Mouse (Mus musculus) midbrain, embryonic 11.5 days (tissue): ENCODE results near the gene Smr3a. TPM values are rescaled to one million over a fixed set of nuclear protein-coding genes. Genes with fewer than 3 reads are reported as not detected.

Experiments
- ATAC-seq: fragments of 200-750 bp; cut with Nextera tagmentation; 2 replicates; pipeline ENCODE4 v1.8.0; 2017; ENCODE audit warnings: moderate TSS enrichment, moderate library complexity; ENCODE audit not compliant: low FRiP score
- DNase-seq: peaks from one replicate; pipeline ENCODE4 v3.0.0; 2015; ENCODE audit warnings: low spot score; ENCODE audit errors: missing footprints
- H3K27ac ChIP-seq: fragments of 300-500 bp; sonication (generic); 2 replicates; pipeline ENCODE4 v1.5.1; 2014; ENCODE audit warnings: low read depth, low read length
- H3K27me3 ChIP-seq: fragments of 300-500 bp; sonication (generic); 2 replicates; pipeline ENCODE4 v1.6.1; 2014; ENCODE audit warnings: mild to moderate bottlenecking, low read length, moderate library complexity, mixed read lengths; ENCODE audit not compliant: control insufficient read depth, insufficient read depth
- H3K36me3 ChIP-seq: fragments of 300-500 bp; sonication (generic); 2 replicates; pipeline ENCODE4 v1.6.1; 2014; ENCODE audit warnings: mild to moderate bottlenecking, low read length, moderate library complexity, mixed read lengths; ENCODE audit not compliant: control insufficient read depth, insufficient read depth
- H3K4me1 ChIP-seq: fragments of 300-500 bp; sonication (generic); 2 replicates; pipeline ENCODE4 v1.6.1; 2014; ENCODE audit warnings: low read length; ENCODE audit not compliant: control insufficient read depth, insufficient read depth
- H3K4me2 ChIP-seq: fragments of 300-500 bp; sonication (generic); 2 replicates; pipeline ENCODE4 v1.6.1; 2014; ENCODE audit warnings: mild to moderate bottlenecking, moderate library complexity
- H3K4me3 ChIP-seq: fragments of 300-500 bp; sonication (generic); 2 replicates; pipeline ENCODE4 v1.5.1; 2014; ENCODE audit warnings: low read depth, low read length
- H3K9ac ChIP-seq: fragments of 300-500 bp; sonication (generic); 2 replicates; pipeline ENCODE4 v1.6.1; 2014; ENCODE audit warnings: low read length
- H3K9me3 ChIP-seq: fragments of 300-500 bp; sonication (generic); 2 replicates; pipeline ENCODE4 v1.6.1; 2016; ENCODE audit warnings: low read length; ENCODE audit not compliant: control insufficient read depth
- WGBS: fragments of 180-500 bp; shearing (Covaris S2); extraction: QIAGEN DNeasy Blood & Tissue Kit; methylation state at CpG from one replicate; pipeline ENCODE4 v1.1.7; 2014; 5-methylcytosine and 5-hydroxymethylcytosine counted together
- polyA plus RNA-seq: library from polyadenylated mRNA; unstranded; fragments of >200 nt; fragmentation: Nextera tagmentation; extraction: Ambion mirVana; gene quantifications from 2 replicates; pipeline ENCODE4 v1.2.1, GENCODE M21; 2014

Smr3a gene
- not detected in 2 replicates for polyA plus RNA-seq

DNA sequence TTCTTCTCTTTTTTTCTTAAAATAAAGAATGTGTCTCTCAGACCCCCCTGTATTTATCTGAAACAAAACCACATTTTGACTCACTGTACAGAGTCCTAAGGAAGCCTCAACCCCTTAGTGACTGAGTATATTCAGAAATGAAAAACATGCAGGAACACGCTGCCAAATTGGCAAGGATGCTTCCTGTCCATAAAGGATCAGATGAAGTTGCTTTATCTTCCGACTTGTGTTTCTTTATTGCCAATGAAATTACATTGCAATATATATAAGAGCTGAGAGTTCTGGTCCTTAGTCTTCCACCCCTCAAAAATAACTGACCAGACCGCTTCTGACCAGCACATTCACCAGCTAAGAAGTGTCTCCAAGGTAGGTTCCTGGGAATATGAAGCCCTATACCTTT is at the start of gene Smr3a:
Gene Smr3a (plus strand): TSS at position 301 of the 400 bp plus-strand sequence.
- DNase-seq (no peak), ATAC-seq (no peak)
- Histone ChIP-seq H3K4me1 (no peaks in the 10 kb centered on the region), H3K4me3 (no peak within 1 kb of the TSS), H3K9ac (no peak within 1 kb of the TSS), H3K36me3 (no peaks in the 10 kb centered on the region), H3K9me3 (no peaks in the 10 kb centered on the region), H3K27ac (no peak within 1 kb of the TSS), H3K27me3 (no peaks in the 10 kb centered on the region), H3K4me2 (no peak within 1 kb of the TSS)
- WGBS: 84% methylated on average over 3 of the region's 3 CpGs

DNA sequence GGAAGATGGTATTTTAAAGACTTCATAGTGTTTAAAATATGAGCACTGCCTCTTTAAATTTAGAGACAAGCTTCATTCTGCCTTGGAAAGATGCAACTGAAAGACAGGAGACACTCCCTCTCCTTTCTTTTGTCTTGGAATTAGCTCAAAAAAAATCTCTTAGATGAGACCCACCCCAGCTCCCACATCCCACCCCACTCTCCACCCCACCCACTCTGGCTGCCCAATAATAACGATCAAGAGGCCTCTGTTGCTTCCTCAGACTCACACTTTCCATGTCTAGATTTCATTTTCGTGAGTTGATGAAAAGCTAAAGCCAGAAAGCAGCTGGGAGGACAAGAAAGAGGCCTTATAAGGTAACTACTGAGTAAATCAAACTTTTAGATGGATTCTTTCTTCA is 33.1 kb upstream of the Smr3a start, which contains the start of the genes 2310003L06Rik and Gm28434:
Gene 2310003L06Rik (plus strand): TSS at position 259 of the 400 bp plus-strand sequence.
Gene Gm28434 (plus strand): TSS at position 317 of the 400 bp plus-strand sequence.
- no peak within 1 kb of the TSS for H3K27ac ChIP-seq
- no peaks in the 10 kb centered on the region for H3K36me3 ChIP-seq
- H3K27me3 ChIP-seq: no peaks in the 10 kb centered on the region
- H3K9ac ChIP-seq: no peak within 1 kb of the TSS
- H3K4me2 ChIP-seq: no peak within 1 kb of the TSS
- no peaks in the 10 kb centered on the region for H3K4me1 ChIP-seq
- DNase-seq (no peak), ATAC-seq (no peak)
- no peaks in the 10 kb centered on the region for H3K9me3 ChIP-seq
- H3K4me3 ChIP-seq: no peak within 1 kb of the TSS
- 58% methylated on average over 2 of the region's 2 CpGs for WGBS

DNA sequence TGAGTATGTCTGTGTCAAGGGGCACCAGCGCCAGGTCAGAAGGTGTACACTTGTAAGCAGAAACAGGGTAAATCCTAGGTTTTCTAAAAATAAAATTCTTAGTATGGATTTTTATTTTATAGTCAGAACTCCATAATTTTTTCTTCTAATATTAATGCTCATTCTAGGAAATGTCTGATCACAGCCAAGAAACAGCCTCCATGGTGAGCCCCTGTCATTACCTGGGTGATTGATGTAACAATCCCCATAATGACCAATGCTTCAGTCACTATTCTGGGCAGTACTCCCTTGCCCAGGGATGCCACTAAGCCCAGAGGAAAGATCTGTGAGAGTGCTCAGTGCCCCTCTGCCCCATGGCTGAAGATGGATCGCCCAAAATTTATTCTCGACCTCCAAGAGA is 23.2 kb upstream of the Smr3a start, which contains the start of gene Cabs1:
Gene Cabs1 (plus strand): TSS at position 301 of the 400 bp plus-strand sequence.
- ATAC-seq: no peak
- no peak within 1 kb of the TSS for H3K4me3 ChIP-seq
- H3K4me2 ChIP-seq: no peak within 1 kb of the TSS
- WGBS: 93% methylated on average over 3 of the region's 3 CpGs
- no peak within 1 kb of the TSS for H3K9ac ChIP-seq
- H3K4me1 ChIP-seq: no peaks in the 10 kb centered on the region
- no peaks in the 10 kb centered on the region for H3K9me3 ChIP-seq
- no peaks in the 10 kb centered on the region for H3K27me3 ChIP-seq
- H3K27ac ChIP-seq: no peak within 1 kb of the TSS
- no peak for DNase-seq
- no peaks in the 10 kb centered on the region for H3K36me3 ChIP-seq

DNA sequence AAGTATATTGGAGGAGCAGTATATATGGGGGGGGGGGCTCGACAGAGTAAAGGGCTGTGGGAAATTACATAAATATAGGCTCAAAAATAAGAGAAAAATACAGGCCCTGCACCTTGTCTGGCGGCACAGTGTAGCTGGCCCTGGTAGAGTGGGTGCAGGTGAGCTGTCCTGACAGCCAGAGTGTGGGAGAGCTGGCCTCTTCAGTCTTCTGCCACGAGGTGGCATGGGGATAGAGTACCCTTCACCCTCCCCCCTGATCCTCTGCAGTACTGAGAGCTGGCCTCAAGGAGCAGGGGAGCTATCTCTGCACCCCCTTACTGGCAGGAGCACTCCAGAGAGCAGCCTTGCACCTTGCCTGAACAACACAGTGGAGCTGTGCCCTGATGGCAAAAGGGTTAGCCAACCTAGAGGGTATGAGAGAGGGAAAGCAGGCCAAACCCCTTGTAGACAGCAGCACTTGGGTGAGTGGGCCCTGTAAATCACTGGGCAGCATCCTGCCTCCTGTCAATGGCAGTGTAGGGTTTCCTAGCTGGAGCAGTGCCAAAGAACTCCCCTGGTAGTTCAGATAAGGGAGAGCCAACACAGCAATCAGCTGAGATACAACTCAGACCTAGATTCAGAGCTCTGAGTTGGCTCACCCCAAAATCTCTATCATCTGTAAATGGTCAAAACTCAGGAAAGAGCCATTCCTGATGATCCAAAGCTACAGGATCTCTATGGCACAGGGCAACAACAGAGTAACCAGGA is 19.7 kb upstream of the Smr3a start:
- 0 out of 2 replicates have a peak, but pooled peaks have one; percentile 58 for ATAC-seq
- no peaks in the 10 kb centered on the region for H3K27me3 ChIP-seq
- H3K36me3 ChIP-seq: no peaks in the 10 kb centered on the region
- no peaks in the 10 kb centered on the region for H3K9me3 ChIP-seq
- H3K9ac ChIP-seq: no peak overlapping the region
- H3K27ac ChIP-seq: no peak overlapping the region
- H3K4me3 ChIP-seq: no peak overlapping the region
- WGBS: 55% methylated on average over 3 of the region's 3 CpGs
- no peak overlapping the region for H3K4me2 ChIP-seq
- no peak for DNase-seq
- H3K4me1 ChIP-seq: no peaks in the 10 kb centered on the region

DNA sequence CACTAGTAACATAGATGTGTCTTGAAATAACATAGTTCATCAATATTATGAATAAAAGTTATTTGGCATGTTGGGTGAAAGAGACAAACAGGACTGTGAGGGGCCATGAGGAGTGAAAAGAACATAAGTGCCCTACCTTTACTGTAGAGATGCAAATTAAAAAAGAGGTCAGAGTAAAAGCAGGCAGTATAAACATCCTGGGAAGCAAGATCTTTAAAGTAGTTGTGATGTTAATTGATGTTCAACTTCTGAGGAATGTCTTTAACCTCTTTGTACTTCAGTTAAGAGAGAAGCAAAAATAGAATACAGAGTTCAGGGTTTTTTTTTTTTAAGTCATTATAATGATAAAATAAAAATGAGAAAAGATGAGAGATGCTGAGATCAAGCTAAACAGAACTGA is 2.9 kb downstream of the Smr3a start:
- DNase-seq (no peak), ATAC-seq (no peak)
- no peak overlapping the region for H3K9ac ChIP-seq
- H3K27ac ChIP-seq: no peak overlapping the region
- no peak overlapping the region for H3K4me3 ChIP-seq
- no peaks in the 10 kb centered on the region for H3K4me1 ChIP-seq
- H3K27me3 ChIP-seq: no peaks in the 10 kb centered on the region
- no peaks in the 10 kb centered on the region for H3K9me3 ChIP-seq
- H3K4me2 ChIP-seq: no peak overlapping the region
- no peaks in the 10 kb centered on the region for H3K36me3 ChIP-seq

Other genes with a start within 250 kb of the Smr3a start
- gene Csn1s2a, start 228.0 kb upstream of the Smr3a start, polyA plus RNA-seq: not detected in 2 replicates
- not detected in 2 replicates for gene Csn1s2b, start 194.5 kb upstream of the Smr3a start, polyA plus RNA-seq
- gene Prr27, start 176.9 kb upstream of the Smr3a start, polyA plus RNA-seq: not detected in 2 replicates
- not detected in 2 replicates for gene Odam, start 117.5 kb upstream of the Smr3a start, polyA plus RNA-seq
- 0.23 and 0.33 TPM in 2 replicates for gene Csn3, start 77.0 kb upstream of the Smr3a start, polyA plus RNA-seq
- gene 2310003L06Rik, start 33.1 kb upstream of the Smr3a start, polyA plus RNA-seq: not detected in 2 replicates
- not detected in 2 replicates for gene Gm28434, start 33.0 kb upstream of the Smr3a start, polyA plus RNA-seq
- not detected in 2 replicates for gene Cabs1, start 23.1 kb upstream of the Smr3a start, polyA plus RNA-seq
- not detected in 2 replicates for gene Smr2, start 84.0 kb downstream of the Smr3a start, polyA plus RNA-seq
- gene Gm11116, start 109.0 kb downstream of the Smr3a start, polyA plus RNA-seq: not detected in 2 replicates
- gene Gm11115, start 151.6 kb downstream of the Smr3a start, polyA plus RNA-seq: not detected in 2 replicates